Mouse (Mus musculus): ENCODE data around the gene Rasgef1c.

GRCm38 (mm10) chr11:49919304-49919703 lies 17.7 kb downstream of the Rasgef1c start:
- TF ChIP-seq CTCF (IDR thresholded peaks at IDR 0.05; ENCODE audit: borderline replicate concordance, insufficient read depth, low read length) = no peak
- no peak for TF ChIP-seq POLR2A (IDR thresholded peaks at IDR 0.05; ENCODE audit: low read depth, low read length)
